Mouse (Mus musculus): Measurements from ENCODE around the gene Tmem252. TPM values are rescaled to one million over a fixed set of nuclear protein-coding genes. Genes with fewer than 3 reads are reported as not detected.

Tmem252 gene
- polyA plus RNA-seq, 1 experiment from 2014 or later: 1.3 TPM

- Histone ChIP-seq H3K27ac (no peak overlapping the region), H3K27me3 (no peaks in the 10 kb centered on the region)
- no peak for ATAC-seq (ENCODE audit: low FRiP score)
Measured at GRCm38 (mm10) chr19:24653230-24653799, 20.5 kb upstream of the Tmem252 start.

GRCm38 (mm10) chr19:24656981-24657380 lies 16.8 kb upstream of the Tmem252 start:
- H3K9ac ChIP-seq: no peak overlapping the region
- ATAC-seq (ENCODE audit: low FRiP score): no peak
- no peaks in the 10 kb centered on the region for H3K9me3 ChIP-seq (replicated peaks)
- H3K4me3 ChIP-seq: no peak overlapping the region
- 83% methylated on average over 3 of the region's 3 CpGs for WGBS
- H3K36me3 ChIP-seq: no peaks in the 10 kb centered on the region
- no peak overlapping the region for H3K4me2 ChIP-seq (replicated peaks)
- no peak overlapping the region for H3K27ac ChIP-seq
- H3K27me3 ChIP-seq: no peaks in the 10 kb centered on the region
- H3K4me1 ChIP-seq: no peaks in the 10 kb centered on the region

More at GRCm38 (mm10) chr19:24653230-24653799, 20.5 kb upstream of the Tmem252 start:
- Histone ChIP-seq H3K9me3 (replicated peaks) (no peaks in the 10 kb centered on the region), H3K9ac (no peak overlapping the region), H3K36me3 (no peaks in the 10 kb centered on the region), H3K4me3 (no peak overlapping the region), H3K4me1 (0 out of 2 replicates have a peak, but pooled peaks cover 3% of the 10 kb centered on the region), H3K4me2 (replicated peaks) (no peak overlapping the region)
- 74% methylated on average over 9 of the region's 9 CpGs for WGBS

- no peak overlapping the region for H3K4me2 ChIP-seq (replicated peaks)
- H3K4me3 ChIP-seq: no peak overlapping the region
- ATAC-seq (ENCODE audit: low FRiP score): no peak
- no peak overlapping the region for H3K9ac ChIP-seq
- 96% methylated on average over 2 of the region's 2 CpGs for WGBS
- no peaks in the 10 kb centered on the region for H3K9me3 ChIP-seq (replicated peaks)
- H3K4me1 ChIP-seq: no peaks in the 10 kb centered on the region
- H3K36me3 ChIP-seq: no peaks in the 10 kb centered on the region
- no peak overlapping the region for H3K27ac ChIP-seq
- no peaks in the 10 kb centered on the region for H3K27me3 ChIP-seq
Measured at GRCm38 (mm10) chr19:24662346-24662745, 11.5 kb upstream of the Tmem252 start.

- no peak overlapping the region for H3K4me3 ChIP-seq
- H3K9ac ChIP-seq: no peak overlapping the region
- no peaks in the 10 kb centered on the region for H3K4me1 ChIP-seq
- WGBS: 78% methylated on average over 11 of the region's 11 CpGs
- no peak overlapping the region for H3K4me2 ChIP-seq (replicated peaks)
- no peak overlapping the region for H3K27ac ChIP-seq
- H3K36me3 ChIP-seq: no peaks in the 10 kb centered on the region
- H3K27me3 ChIP-seq: no peaks in the 10 kb centered on the region
- ATAC-seq (ENCODE audit: low FRiP score): no peak
- H3K9me3 ChIP-seq (replicated peaks): no peaks in the 10 kb centered on the region
Measured at GRCm38 (mm10) chr19:24665771-24666170, 8.0 kb upstream of the Tmem252 start.

- Histone ChIP-seq H3K36me3 (no peaks in the 10 kb centered on the region), H3K4me1 (no peaks in the 10 kb centered on the region), H3K27ac (no peak overlapping the region), H3K27me3 (no peaks in the 10 kb centered on the region), H3K9me3 (replicated peaks) (no peaks in the 10 kb centered on the region), H3K4me3 (no peak overlapping the region), H3K9ac (no peak overlapping the region), H3K4me2 (replicated peaks) (no peak overlapping the region)
- WGBS: 72% methylated on average over 3 of the region's 3 CpGs
- no peak for ATAC-seq (ENCODE audit: low FRiP score)
Measured at GRCm38 (mm10) chr19:24667527-24667926, 6.3 kb upstream of the Tmem252 start.

DNA sequence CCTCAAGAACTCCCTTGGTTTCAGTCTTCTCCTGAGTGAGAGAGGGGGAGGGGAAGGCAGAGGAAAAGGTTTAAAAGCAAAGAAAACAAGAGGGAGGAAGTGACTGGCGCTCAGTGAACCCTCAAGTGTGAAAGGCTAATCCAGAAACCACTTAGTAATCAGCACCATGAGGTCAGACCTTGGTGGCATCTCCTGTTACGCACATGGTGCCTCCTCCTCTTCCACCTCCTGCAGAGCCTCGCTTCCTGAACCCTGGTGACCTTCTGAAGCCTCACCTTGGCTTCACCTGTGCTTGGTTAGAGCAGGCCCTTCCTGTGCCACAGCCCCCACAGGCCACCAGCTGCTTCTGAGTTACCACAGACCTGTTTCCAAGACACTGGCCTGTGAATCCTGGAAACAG lies 2.2 kb upstream of the Tmem252 start:
- Histone ChIP-seq H3K4me3 (no peak overlapping the region), H3K36me3 (no peaks in the 10 kb centered on the region), H3K9ac (no peak overlapping the region), H3K4me1 (no peaks in the 10 kb centered on the region), H3K4me2 (replicated peaks) (no peak overlapping the region), H3K27me3 (no peaks in the 10 kb centered on the region), H3K27ac (no peak overlapping the region), H3K9me3 (replicated peaks) (no peaks in the 10 kb centered on the region)
- no peak for ATAC-seq (ENCODE audit: low FRiP score)
- 58% methylated on average over 3 of the region's 3 CpGs for WGBS

DNA sequence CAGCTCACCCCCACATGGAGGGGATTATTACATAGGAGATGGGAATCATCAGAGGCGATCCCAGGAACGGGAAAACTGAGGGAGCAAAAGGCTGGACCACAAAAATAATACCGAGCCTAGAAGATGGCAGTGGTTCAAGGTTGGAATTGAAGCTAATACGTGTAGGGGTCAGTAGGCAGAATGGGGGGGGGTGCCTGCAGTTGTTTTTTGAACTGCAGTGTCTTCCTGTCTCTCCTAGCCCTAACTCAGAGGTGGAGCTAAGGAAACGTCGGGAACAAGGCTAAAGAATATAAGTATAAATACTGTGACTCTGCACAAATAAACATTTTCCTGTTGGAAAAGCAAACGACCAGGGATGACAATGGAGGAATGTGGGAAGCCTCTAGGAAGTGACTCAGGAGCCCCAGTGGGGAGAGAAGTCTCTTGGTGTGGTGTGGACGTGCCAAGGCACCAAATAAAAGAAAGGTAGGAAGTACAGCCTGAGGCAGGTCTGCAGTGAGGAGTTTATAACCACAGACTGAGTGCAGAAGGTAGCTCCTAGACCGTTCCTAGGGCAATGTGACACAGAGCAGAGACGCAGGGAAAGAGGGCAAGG lies 1.3 kb upstream of the Tmem252 start:
- ATAC-seq (ENCODE audit: low FRiP score): no peak
- 76% methylated on average over 10 of the region's 10 CpGs for WGBS
- H3K4me1 ChIP-seq: no peaks in the 10 kb centered on the region

GRCm38 (mm10) chr19:24673331-24673730 lies 477 bp upstream of the Tmem252 start:
- Histone ChIP-seq H3K9me3 (replicated peaks) (no peaks in the 10 kb centered on the region), H3K36me3 (no peaks in the 10 kb centered on the region), H3K27me3 (no peaks in the 10 kb centered on the region), H3K4me1 (no peaks in the 10 kb centered on the region), H3K4me2 (replicated peaks) (no peak overlapping the region), H3K27ac (no peak overlapping the region), H3K4me3 (no peak overlapping the region), H3K9ac (no peak overlapping the region)
- ATAC-seq (ENCODE audit: low FRiP score): no peak
- WGBS: 87% methylated on average over 10 of the region's 10 CpGs

More for the DNA sequence above, 1.3 kb upstream of the Tmem252 start:
- Histone ChIP-seq H3K4me3 (no peak overlapping the region), H3K4me2 (replicated peaks) (no peak overlapping the region), H3K36me3 (no peaks in the 10 kb centered on the region), H3K9me3 (replicated peaks) (no peaks in the 10 kb centered on the region), H3K9ac (no peak overlapping the region), H3K27ac (no peak overlapping the region), H3K27me3 (no peaks in the 10 kb centered on the region)

DNA sequence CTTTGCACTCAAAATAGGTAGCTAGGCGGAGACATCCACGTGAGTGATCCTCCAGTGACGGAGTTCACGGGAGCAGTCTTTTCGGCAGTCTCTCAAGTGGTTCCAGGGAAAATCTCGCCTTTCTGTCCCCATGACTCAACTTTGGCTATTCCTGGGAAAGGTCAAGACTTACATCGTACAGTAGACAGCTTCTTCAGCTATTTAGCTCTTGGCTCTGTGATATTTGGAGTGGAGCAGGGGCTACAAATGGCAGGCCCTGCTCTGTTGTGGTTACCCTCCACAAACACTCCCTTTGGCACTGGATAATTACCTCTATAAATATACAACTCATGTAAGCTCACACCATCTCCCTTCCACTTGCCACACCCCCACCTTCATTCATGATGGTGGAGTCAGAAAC lies 2.6 kb downstream of the Tmem252 start:
- no peak overlapping the region for H3K27ac ChIP-seq
- WGBS: 86% methylated on average over 7 of the region's 7 CpGs
- no peaks in the 10 kb centered on the region for H3K4me1 ChIP-seq
- ATAC-seq (ENCODE audit: low FRiP score): no peak
- no peak overlapping the region for H3K9ac ChIP-seq
- no peaks in the 10 kb centered on the region for H3K9me3 ChIP-seq (replicated peaks)
- H3K36me3 ChIP-seq: no peaks in the 10 kb centered on the region
- H3K4me2 ChIP-seq (replicated peaks): no peak overlapping the region
- H3K4me3 ChIP-seq: no peak overlapping the region
- H3K27me3 ChIP-seq: no peaks in the 10 kb centered on the region

DNA sequence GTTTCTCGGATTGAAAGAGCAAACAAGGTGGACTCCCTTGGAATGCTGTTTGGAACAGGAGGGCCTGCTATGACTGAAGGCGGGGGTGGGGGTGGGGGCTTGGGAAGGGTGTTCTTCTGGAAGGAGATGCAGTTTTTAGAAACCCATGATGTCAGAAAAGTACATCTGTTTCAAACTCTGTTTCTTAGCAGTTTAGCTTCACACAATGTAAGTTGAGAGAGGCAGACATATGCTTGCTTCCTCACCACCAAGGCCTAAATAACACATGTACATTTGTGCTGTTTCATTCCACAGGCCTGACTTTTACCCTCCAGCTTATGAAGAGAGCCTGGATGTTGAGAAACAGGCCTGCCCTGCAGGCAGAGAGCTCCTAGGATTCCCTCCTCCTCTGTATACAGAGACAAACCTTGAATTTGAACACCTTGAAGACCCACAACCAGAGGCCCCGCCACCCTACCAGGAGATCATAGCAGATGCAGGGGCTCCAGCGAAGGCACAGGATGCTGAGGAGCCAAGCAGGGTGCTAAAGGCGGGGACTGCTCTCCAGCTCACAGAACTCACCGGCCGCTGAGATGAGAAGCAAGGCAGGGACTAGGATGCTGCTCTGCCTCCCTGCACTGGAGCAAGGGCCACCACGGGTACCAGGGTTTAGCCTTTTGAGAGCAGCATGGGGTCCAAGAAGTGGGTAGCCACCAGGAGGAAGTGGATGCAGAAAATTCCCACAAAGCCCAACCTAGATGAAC lies 3.6 kb downstream of the Tmem252 start:
- 81% methylated on average over 8 of the region's 8 CpGs for WGBS
- Histone ChIP-seq H3K4me1 (no peaks in the 10 kb centered on the region), H3K9ac (peak overlapping the region; percentile 18; the same call in 1 of the 2 replicates), H3K27me3 (no peaks in the 10 kb centered on the region), H3K36me3 (no peaks in the 10 kb centered on the region), H3K4me3 (no peak overlapping the region), H3K4me2 (replicated peaks) (no peak overlapping the region), H3K9me3 (replicated peaks) (no peaks in the 10 kb centered on the region), H3K27ac (no peak overlapping the region)
- ATAC-seq (ENCODE audit: low FRiP score): no peak

DNA sequence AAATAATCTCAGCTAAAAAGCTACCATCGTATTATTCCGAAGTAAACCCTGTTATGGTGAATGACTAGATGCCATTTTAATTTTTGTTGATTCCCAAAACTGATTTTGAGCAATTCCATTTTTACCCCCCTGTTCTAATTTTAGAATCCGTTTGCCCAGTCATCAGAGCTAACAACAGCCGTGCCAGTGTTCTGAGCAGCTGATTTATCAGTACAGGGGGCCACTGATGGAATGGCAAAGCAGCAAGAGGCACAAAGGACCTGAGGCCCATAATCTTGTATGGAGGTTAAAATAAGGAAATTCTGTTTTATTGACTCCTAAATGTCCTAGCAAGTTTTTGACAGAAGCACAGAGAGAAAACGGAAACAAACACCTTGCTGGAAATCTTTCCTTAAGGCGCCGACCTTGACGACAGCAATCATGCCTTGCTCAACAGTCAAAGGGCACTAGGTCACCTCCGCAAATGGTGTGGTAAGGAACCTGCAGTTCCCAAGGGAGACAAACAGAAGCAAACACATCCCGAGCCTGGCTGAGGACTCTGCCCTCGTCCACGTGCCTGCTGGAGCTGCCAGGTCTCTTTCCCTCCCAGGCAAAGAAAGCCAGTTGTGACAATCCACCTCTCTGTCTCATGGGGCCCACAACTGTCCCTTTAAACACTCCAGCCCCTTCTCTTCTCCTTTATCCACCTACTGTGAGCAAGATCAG lies 9.4 kb downstream of the Tmem252 start:
- Histone ChIP-seq H3K4me1 (no peaks in the 10 kb centered on the region), H3K27ac (no peak overlapping the region), H3K36me3 (no peaks in the 10 kb centered on the region), H3K4me2 (replicated peaks) (no peak overlapping the region), H3K27me3 (no peaks in the 10 kb centered on the region), H3K9ac (no peak overlapping the region), H3K9me3 (replicated peaks) (no peaks in the 10 kb centered on the region), H3K4me3 (no peak overlapping the region)
- no peak for ATAC-seq (ENCODE audit: low FRiP score)
- 68% methylated on average over 12 of the region's 12 CpGs for WGBS

- H3K36me3 ChIP-seq: no peaks in the 10 kb centered on the region
- no peak overlapping the region for H3K4me2 ChIP-seq (replicated peaks)
- H3K27me3 ChIP-seq: no peaks in the 10 kb centered on the region
- no peak overlapping the region for H3K4me3 ChIP-seq
- H3K9ac ChIP-seq: no peak overlapping the region
- no peaks in the 10 kb centered on the region for H3K9me3 ChIP-seq (replicated peaks)
- WGBS: 88% methylated on average over 10 of the region's 10 CpGs
- H3K27ac ChIP-seq: no peak overlapping the region
- peaks cover under 1% of the 10 kb centered on the region; the same call in 1 of the 2 replicates for H3K4me1 ChIP-seq
- no peak for ATAC-seq (ENCODE audit: low FRiP score)
Measured at GRCm38 (mm10) chr19:24686411-24686810, 12.6 kb downstream of the Tmem252 start.

Data from hindbrain, embryonic 12.5 days (tissue).